Mouse (Mus musculus): ENCODE results near the gene Gm49355. TPM values are rescaled to one million over a fixed set of nuclear protein-coding genes. Genes with fewer than 3 reads are reported as not detected.
"Not testable (repeated sequence)": the region's sequence is repeated elsewhere in the genome, so short reads cannot be mapped to it uniquely, and the experiment has no call there.

Gm49355 gene
- polyA plus RNA-seq (2016; fragmentation: Nextera tagmentation; extraction: Ambion mirVana): 0.07 and 0.12 TPM in 2 replicates

GRCm38 (mm10) chr14:12283641-12284040 lies at the start of gene Gm49355:
TSS of gene Gm49355 (plus strand) at chr14:12283976.
- Histone ChIP-seq H3K27ac (peak within 1 kb of the TSS; percentile 94), H3K27me3 (ENCODE audit: insufficient read depth, poor library complexity, severe bottlenecking) (peaks cover 10% of the 10 kb centered on the region; the same call in 1 of the 2 replicates), H3K9me3 (no peaks in the 10 kb centered on the region), H3K4me1 (replicated peaks) (peaks cover 4% of the 10 kb centered on the region), H3K36me3 (no peaks in the 10 kb centered on the region), H3K4me3 (peak within 1 kb of the TSS; percentile 79)
- 81% methylated on average over 6 of the region's 6 CpGs for WGBS
- no peak for DNase-seq (ENCODE audit: low spot score)

- Histone ChIP-seq H3K4me1 (replicated peaks) (peaks cover 9% of the 10 kb centered on the region; the same call in 1 of the 2 replicates), H3K27me3 (ENCODE audit: insufficient read depth, poor library complexity, severe bottlenecking) (no peaks in the 10 kb centered on the region)
These were observed 40.0 kb upstream of the Gm49355 start for GRCm38 (mm10) chr14:12243726-12244125.

GRCm38 (mm10) chr14:12276031-12276430 lies 7.7 kb upstream of the Gm49355 start:
- H3K9me3 ChIP-seq: no peaks in the 10 kb centered on the region
- no peak for DNase-seq (ENCODE audit: low spot score)
- H3K4me3 ChIP-seq: no peak overlapping the region
- no peaks in the 10 kb centered on the region for H3K4me1 ChIP-seq (replicated peaks)
- H3K27me3 ChIP-seq (ENCODE audit: insufficient read depth, poor library complexity, severe bottlenecking): no peaks in the 10 kb centered on the region
- H3K36me3 ChIP-seq: no peaks in the 10 kb centered on the region
- no peak overlapping the region for H3K27ac ChIP-seq
- WGBS: 70% methylated on average over 3 of the region's 3 CpGs

More at GRCm38 (mm10) chr14:12243726-12244125, 40.0 kb upstream of the Gm49355 start:
- DNase-seq (ENCODE audit: low spot score): no peak
- no peak overlapping the region for H3K4me3 ChIP-seq
- no peaks in the 10 kb centered on the region for H3K9me3 ChIP-seq
- WGBS: 82% methylated on average over 4 of the region's 4 CpGs
- H3K27ac ChIP-seq: no peak overlapping the region
- no peaks in the 10 kb centered on the region for H3K36me3 ChIP-seq

- Histone ChIP-seq H3K9me3 (no peaks in the 10 kb centered on the region), H3K4me3 (peak within 1 kb of the TSS; percentile 79), H3K36me3 (no peaks in the 10 kb centered on the region), H3K4me1 (replicated peaks) (peaks cover 4% of the 10 kb centered on the region), H3K27me3 (ENCODE audit: insufficient read depth, poor library complexity, severe bottlenecking) (peaks cover 10% of the 10 kb centered on the region; the same call in 1 of the 2 replicates), H3K27ac (peak within 1 kb of the TSS; percentile 94)
- DNase-seq (ENCODE audit: low spot score): peak; percentile 90
- 2% methylated on average over 48 of the region's 48 CpGs for WGBS
These were observed 551 bp downstream of the Gm49355 start, which contains the start of gene 3830406C13Rik for GRCm38 (mm10) chr14:12284141-12284912. TSS of gene 3830406C13Rik (plus strand) at chr14:12284173.

- H3K27ac ChIP-seq: not testable (repeated sequence)
These were observed 6.0 kb downstream of the Gm49355 start for GRCm38 (mm10) chr14:12289747-12290146.

GRCm38 (mm10) chr14:12296391-12296790 lies 12.6 kb downstream of the Gm49355 start:
- H3K36me3 ChIP-seq: peaks cover 11% of the 10 kb centered on the region; the same call in 1 of the 2 replicates
- peaks cover 7% of the 10 kb centered on the region; the same call in 1 of the 2 replicates for H3K4me1 ChIP-seq (replicated peaks)
- H3K27ac ChIP-seq: no peak overlapping the region
- DNase-seq (ENCODE audit: low spot score): no peak
- no peaks in the 10 kb centered on the region for H3K9me3 ChIP-seq
- H3K4me3 ChIP-seq: no peak overlapping the region
- H3K27me3 ChIP-seq (ENCODE audit: insufficient read depth, poor library complexity, severe bottlenecking): no peaks in the 10 kb centered on the region
- WGBS: 94% methylated on average over 7 of the region's 7 CpGs

More at GRCm38 (mm10) chr14:12289747-12290146, 6.0 kb downstream of the Gm49355 start:
- not testable (repeated sequence) for H3K27me3 ChIP-seq (ENCODE audit: insufficient read depth, poor library complexity, severe bottlenecking); DNase-seq (ENCODE audit: low spot score); H3K4me3 ChIP-seq; H3K36me3 ChIP-seq; H3K9me3 ChIP-seq; H3K4me1 ChIP-seq (replicated peaks)

GRCm38 (mm10) chr14:12299171-12299570 lies 15.4 kb downstream of the Gm49355 start:
- Histone ChIP-seq H3K36me3 (peaks cover 11% of the 10 kb centered on the region; the same call in 1 of the 2 replicates), H3K27me3 (ENCODE audit: insufficient read depth, poor library complexity, severe bottlenecking) (no peaks in the 10 kb centered on the region), H3K4me3 (no peak overlapping the region), H3K4me1 (replicated peaks) (peaks cover 7% of the 10 kb centered on the region; the same call in 1 of the 2 replicates), H3K27ac (no peak overlapping the region), H3K9me3 (no peaks in the 10 kb centered on the region)
- DNase-seq (ENCODE audit: low spot score): no peak

- Histone ChIP-seq H3K4me3 (no peak overlapping the region), H3K27ac (no peak overlapping the region), H3K36me3 (peaks cover 11% of the 10 kb centered on the region; the same call in 1 of the 2 replicates), H3K9me3 (no peaks in the 10 kb centered on the region), H3K27me3 (ENCODE audit: insufficient read depth, poor library complexity, severe bottlenecking) (no peaks in the 10 kb centered on the region), H3K4me1 (replicated peaks) (peaks cover 7% of the 10 kb centered on the region; the same call in 1 of the 2 replicates)
- no peak for DNase-seq (ENCODE audit: low spot score)
- WGBS: 45% methylated on average over 6 of the region's 6 CpGs
These were observed 15.9 kb downstream of the Gm49355 start for GRCm38 (mm10) chr14:12299654-12300053.

GRCm38 (mm10) chr14:12300275-12300674 lies 16.5 kb downstream of the Gm49355 start:
- Histone ChIP-seq H3K36me3 (peaks cover 11% of the 10 kb centered on the region; the same call in 1 of the 2 replicates), H3K27me3 (ENCODE audit: insufficient read depth, poor library complexity, severe bottlenecking) (no peaks in the 10 kb centered on the region), H3K4me1 (replicated peaks) (peaks cover 7% of the 10 kb centered on the region; the same call in 1 of the 2 replicates), H3K4me3 (no peak overlapping the region), H3K9me3 (no peaks in the 10 kb centered on the region), H3K27ac (no peak overlapping the region)
- no peak for DNase-seq (ENCODE audit: low spot score)
- 77% methylated on average over 4 of the region's 4 CpGs for WGBS

- Histone ChIP-seq H3K4me3 (no peak overlapping the region), H3K36me3 (peaks cover 11% of the 10 kb centered on the region; the same call in 1 of the 2 replicates), H3K4me1 (replicated peaks) (peaks cover 7% of the 10 kb centered on the region; the same call in 1 of the 2 replicates), H3K9me3 (no peaks in the 10 kb centered on the region), H3K27ac (no peak overlapping the region), H3K27me3 (ENCODE audit: insufficient read depth, poor library complexity, severe bottlenecking) (no peaks in the 10 kb centered on the region)
- 67% methylated on average over 3 of the region's 3 CpGs for WGBS
- DNase-seq (ENCODE audit: low spot score): no peak
These were observed 16.9 kb downstream of the Gm49355 start for GRCm38 (mm10) chr14:12300677-12301076.

GRCm38 (mm10) chr14:12303106-12303505 lies 19.3 kb downstream of the Gm49355 start:
- Histone ChIP-seq H3K4me3 (no peak overlapping the region), H3K4me1 (replicated peaks) (peaks cover 7% of the 10 kb centered on the region; the same call in 1 of the 2 replicates), H3K9me3 (no peaks in the 10 kb centered on the region), H3K27me3 (ENCODE audit: insufficient read depth, poor library complexity, severe bottlenecking) (no peaks in the 10 kb centered on the region), H3K27ac (no peak overlapping the region), H3K36me3 (peaks cover 10% of the 10 kb centered on the region; the same call in 1 of the 2 replicates)
- DNase-seq (ENCODE audit: low spot score): no peak
- WGBS: 78% methylated on average over 2 of the region's 2 CpGs

GRCm38 (mm10) chr14:12333622-12334021 lies 49.8 kb downstream of the Gm49355 start:
- H3K36me3 ChIP-seq: no peaks in the 10 kb centered on the region
- H3K27ac ChIP-seq: no peak overlapping the region
- 0 out of 2 replicates have a peak, but pooled peaks cover 2% of the 10 kb centered on the region for H3K4me1 ChIP-seq (replicated peaks)
- peaks cover 85% of the 10 kb centered on the region for H3K27me3 ChIP-seq (ENCODE audit: insufficient read depth, poor library complexity, severe bottlenecking)
- 81% methylated on average over 7 of the region's 7 CpGs for WGBS
- no peak for DNase-seq (ENCODE audit: low spot score)
- no peak overlapping the region for H3K4me3 ChIP-seq
- H3K9me3 ChIP-seq: no peaks in the 10 kb centered on the region

GRCm38 (mm10) chr14:12334925-12335324 lies 51.1 kb downstream of the Gm49355 start:
- Histone ChIP-seq H3K36me3 (no peaks in the 10 kb centered on the region), H3K27ac (no peak overlapping the region), H3K4me1 (replicated peaks) (0 out of 2 replicates have a peak, but pooled peaks cover 2% of the 10 kb centered on the region), H3K4me3 (no peak overlapping the region), H3K9me3 (no peaks in the 10 kb centered on the region), H3K27me3 (ENCODE audit: insufficient read depth, poor library complexity, severe bottlenecking) (peaks cover 95% of the 10 kb centered on the region)
- WGBS: 51% methylated on average over 7 of the region's 7 CpGs
- no peak for DNase-seq (ENCODE audit: low spot score)
